Mouse (Mus musculus): ENCODE data around the gene Stradb. TPM values are rescaled to one million over a fixed set of nuclear protein-coding genes. Genes with fewer than 3 reads are reported as not detected.

Stradb gene
- polyA plus RNA-seq (2014; fragmentation: Illumina TruSeq; extraction: RNeasy Lipid Tissue Mini Kit (QIAGEN cat#74804); ENCODE audit: low read depth, low replicate concordance), result 44.3 TPM

DNA sequence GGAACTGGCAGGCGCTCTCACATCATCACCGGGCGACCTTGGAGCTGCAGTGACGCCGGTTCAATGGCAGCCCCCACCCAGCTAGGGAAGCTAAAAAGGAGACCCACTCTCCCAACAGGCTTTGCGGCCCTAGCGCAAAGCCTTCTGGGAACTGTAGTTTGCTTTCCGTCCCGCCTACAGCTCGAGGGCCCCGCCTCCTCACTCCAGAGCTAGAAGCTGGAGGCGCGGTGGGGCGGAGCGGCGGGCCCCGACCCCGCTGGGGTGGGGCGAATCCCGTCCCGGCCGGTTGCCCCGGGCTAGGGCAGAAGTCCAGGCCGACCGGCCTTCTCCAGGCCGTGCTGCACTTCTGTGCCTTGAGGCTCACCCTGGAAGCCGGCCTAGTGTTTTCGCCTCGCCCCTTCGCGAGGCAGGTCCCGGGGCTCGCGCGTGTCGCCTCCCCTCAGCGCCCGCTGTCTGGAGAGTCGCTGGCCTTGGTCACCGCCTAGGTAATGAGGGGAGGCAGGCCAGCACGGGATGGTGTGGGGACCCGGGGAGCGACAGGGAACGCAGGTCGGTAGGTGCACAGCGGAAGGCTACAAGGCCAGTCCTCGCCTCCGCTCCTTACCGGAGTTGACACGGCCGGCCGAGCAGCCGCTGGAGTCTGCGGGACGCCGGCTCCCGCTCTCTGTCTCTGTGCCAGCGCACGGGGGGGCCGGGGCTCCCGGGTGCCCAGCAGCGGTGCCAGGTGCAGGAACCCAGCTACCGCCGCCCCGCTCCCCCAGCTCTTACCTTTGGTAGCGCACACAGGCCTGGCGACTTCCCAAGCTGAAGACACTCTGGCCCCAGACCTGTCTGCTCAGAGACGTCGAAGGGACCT, at the start of gene Stradb, which contains the start of gene Trak2:
Stradb (plus strand) TSS at position 157 of the 856 bp plus-strand sequence.
Trak2 (minus strand) TSS at position 65 of the 856 bp plus-strand sequence.

Other genes with a start within 250 kb of the Stradb start
- 7.4 TPM for gene Casp8, start 178.1 kb upstream of the Stradb start, polyA plus RNA-seq (2014; fragmentation: Illumina TruSeq; extraction: RNeasy Lipid Tissue Mini Kit (QIAGEN cat#74804); ENCODE audit: low read depth, low replicate concordance)
- gene Trak2, start 92 bp upstream of the Stradb start, polyA plus RNA-seq (2014; fragmentation: Illumina TruSeq; extraction: RNeasy Lipid Tissue Mini Kit (QIAGEN cat#74804); ENCODE audit: low read depth, low replicate concordance), result 101 TPM
- gene C2cd6, start 121.4 kb downstream of the Stradb start, polyA plus RNA-seq (2014; fragmentation: Illumina TruSeq; extraction: RNeasy Lipid Tissue Mini Kit (QIAGEN cat#74804); ENCODE audit: low read depth, low replicate concordance), result not detected
- 4.2 TPM for gene Tmem237, start 146.9 kb downstream of the Stradb start, polyA plus RNA-seq (2014; fragmentation: Illumina TruSeq; extraction: RNeasy Lipid Tissue Mini Kit (QIAGEN cat#74804); ENCODE audit: low read depth, low replicate concordance)
- 0.26 TPM for gene Mpp4, start 189.9 kb downstream of the Stradb start, polyA plus RNA-seq (2014; fragmentation: Illumina TruSeq; extraction: RNeasy Lipid Tissue Mini Kit (QIAGEN cat#74804); ENCODE audit: low read depth, low replicate concordance)